8 mouse cellular contexts compared by ENCODE assay signal in the genomic region with DNA sequence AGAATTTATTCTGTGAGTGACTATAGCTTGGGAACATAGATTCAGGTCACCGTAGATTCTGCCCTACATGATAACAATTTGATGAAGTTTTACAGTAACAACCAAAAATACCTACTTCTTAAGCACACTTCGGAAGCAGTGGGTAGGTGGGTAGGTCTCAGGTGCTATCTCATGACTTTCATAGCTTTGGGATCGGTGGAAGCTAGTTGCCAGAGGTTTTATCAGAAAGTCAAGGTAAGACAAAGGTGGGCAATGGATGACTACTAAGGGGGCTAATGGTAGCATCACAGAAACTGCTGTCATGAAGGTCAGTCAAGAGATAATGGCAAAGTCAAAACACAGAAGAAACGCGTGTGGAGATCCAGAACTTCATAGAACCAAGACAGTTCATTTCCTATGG. TPM values are rescaled to one million over a fixed set of nuclear protein-coding genes. Genes with fewer than 3 reads are reported as not detected.
DNase-seq lines count a peak whose midpoint lies in the region; ATAC-seq and TF ChIP-seq lines count a peak whose summit lies in the region.

No protein-coding gene starts in this region.

- ATAC-seq in intestine, embryonic 14.5 days (replicated peaks; ENCODE audit: low FRiP score, low TSS enrichment, low read depth), result no peak
- ATAC-seq in intestine, embryonic 16.5 days, result no peak
- ATAC-seq in forebrain, postnatal 0 days, result no peak

- TF ChIP-seq RAD21 in MEL (IDR thresholded peaks at IDR 0.05; ENCODE audit: low read depth, low read length), result no peak

- peak overlapping the region; percentile 84; the same call in 1 of the 2 replicates for H3K4me2 ChIP-seq in intestine, embryonic 14.5 days (ENCODE audit: low read length)
- H3K4me2 ChIP-seq in intestine, embryonic 16.5 days (ENCODE audit: low read depth, low read length), result no peak overlapping the region
- peak overlapping the region; percentile 87; the same call in 1 of the 2 replicates for H3K4me2 ChIP-seq in forebrain, postnatal 0 days (ENCODE audit: low read depth)

- H3K4me3 ChIP-seq in intestine, embryonic 14.5 days (ENCODE audit: low read depth, low read length), result no peak overlapping the region; the same call in 1 of the 2 replicates
- H3K4me3 ChIP-seq in intestine, embryonic 16.5 days (ENCODE audit: low read length), result no peak overlapping the region
- H3K4me3 ChIP-seq in MEL (ENCODE audit: control insufficient read depth in 1 of 2, insufficient read depth in 1 of 2, low read depth in 2 of 2, low read length in 2 of 2), result peak overlapping the region; percentile 83 to 92
- H3K4me3 ChIP-seq in forebrain, postnatal 0 days (ENCODE audit: low read depth, low read length), result no peak overlapping the region
- H3K4me3 ChIP-seq in midbrain, embryonic 10.5 days, result peak overlapping the region; percentile 85

- no peak for DNase-seq in intestine, embryonic 14.5 days (ENCODE audit: low spot score)
- DNase-seq in MEL (ENCODE audit: low read depth, low spot score), result no peak
- DNase-seq in forebrain, postnatal 0 days, result no peak
- DNase-seq in midbrain, embryonic 10.5 days (ENCODE audit: low spot score), result no peak
- DNase-seq in thymus, postnatal 25 days, result no peak
- no peak for DNase-seq in gastrocnemius, postnatal 36 days
- no peak for DNase-seq in urinary bladder, adult 2 months (ENCODE audit: low spot score)

- H3K27ac ChIP-seq in intestine, embryonic 14.5 days (ENCODE audit: low read depth), result no peak overlapping the region
- no peak overlapping the region for H3K27ac ChIP-seq in intestine, embryonic 16.5 days (ENCODE audit: low read length)
- peak overlapping the region; percentile 84 for H3K27ac ChIP-seq in MEL (ENCODE audit: control insufficient read depth, low read depth, low read length)
- H3K27ac ChIP-seq in forebrain, postnatal 0 days (ENCODE audit: low read depth, low read length), result no peak overlapping the region
- H3K27ac ChIP-seq in midbrain, embryonic 10.5 days (replicated peaks), result 0 out of 2 replicates have a peak overlapping the region, but pooled peaks have one; percentile 60

- intact Hi-C loops in gastrocnemius, postnatal 36 days (cut with DNase I), result loop anchor here (5.0 kb wide), 1 partner anchor 114 kb away; a partner anchor contains a TSS

- no peak overlapping the region for H3K9ac ChIP-seq in intestine, embryonic 14.5 days (ENCODE audit: low read length)
- H3K9ac ChIP-seq in intestine, embryonic 16.5 days (ENCODE audit: low read depth, low read length), result no peak overlapping the region
- H3K9ac ChIP-seq in MEL (ENCODE audit: control insufficient read depth, low read depth, low read length, poor library complexity, severe bottlenecking), result peak overlapping the region; percentile 76
- H3K9ac ChIP-seq in forebrain, postnatal 0 days, result no peak overlapping the region

- TF ChIP-seq POLR2A in MEL (IDR thresholded peaks at IDR 0.05; ENCODE audit: control insufficient read depth in 1 of 2, insufficient read depth in 1 of 2, low read depth in 1 of 2, low read length in 2 of 2, poor library complexity in 1 of 2), result no peak

- peaks cover 48% of the 10 kb centered on the region for H3K79me2 ChIP-seq in MEL (ENCODE audit: control insufficient read depth, insufficient read depth, low read length, poor library complexity)

- 91% methylated on average over 5 of the region's 5 CpGs for WGBS in intestine, embryonic 14.5 days
- WGBS in intestine, embryonic 16.5 days, result 94% methylated on average over 5 of the region's 5 CpGs
- 98% methylated on average over 5 of the region's 5 CpGs for WGBS in forebrain, postnatal 0 days
- WGBS in midbrain, embryonic 10.5 days, result 92% methylated on average over 5 of the region's 5 CpGs

- no peaks in the 10 kb centered on the region for H3K27me3 ChIP-seq in intestine, embryonic 14.5 days (replicated peaks; ENCODE audit: control insufficient read depth, insufficient read depth, low read length)
- H3K27me3 ChIP-seq in intestine, embryonic 16.5 days (replicated peaks; ENCODE audit: control insufficient read depth, insufficient read depth, low read length), result no peaks in the 10 kb centered on the region
- H3K27me3 ChIP-seq in MEL (ENCODE audit: control insufficient read depth in 1 of 2, insufficient read depth in 2 of 2, low read length in 2 of 2), result no peaks in the 10 kb centered on the region
- H3K27me3 ChIP-seq in forebrain, postnatal 0 days (ENCODE audit: insufficient read depth, low read length), result no peaks in the 10 kb centered on the region
- no peaks in the 10 kb centered on the region for H3K27me3 ChIP-seq in midbrain, embryonic 10.5 days (ENCODE audit: low read depth, poor library complexity, severe bottlenecking)

- TF ChIP-seq EP300 in MEL (IDR thresholded peaks at IDR 0.05; ENCODE audit: low read depth in 1 of 2, low read length in 2 of 2), result 0 out of 4 replicates have a peak, but pooled peaks of 1 of the 2 experiments have one; percentile 15

- TF ChIP-seq CTCF in MEL (IDR thresholded peaks at IDR 0.05 in 2 of 3, conservative IDR thresholded peaks at IDR 0.05 in 1 of 3; ENCODE audit: control insufficient read depth in 1 of 3, insufficient read depth in 1 of 3, low read depth in 2 of 3, low read length in 3 of 3, poor library complexity in 1 of 3, severe bottlenecking in 1 of 3), result no peak
- no peak for TF ChIP-seq CTCF in forebrain, postnatal 0 days (IDR thresholded peaks at IDR 0.05; ENCODE audit: low read depth)

- no peaks in the 10 kb centered on the region for H3K9me3 ChIP-seq in intestine, embryonic 14.5 days (ENCODE audit: control insufficient read depth, low read length)
- no peaks in the 10 kb centered on the region for H3K9me3 ChIP-seq in intestine, embryonic 16.5 days (ENCODE audit: control insufficient read depth, low read length)
- H3K9me3 ChIP-seq in MEL (replicated peaks; ENCODE audit: insufficient read depth, low read length), result no peaks in the 10 kb centered on the region
- no peaks in the 10 kb centered on the region for H3K9me3 ChIP-seq in forebrain, postnatal 0 days (ENCODE audit: low read length)
- no peaks in the 10 kb centered on the region for H3K9me3 ChIP-seq in midbrain, embryonic 10.5 days (replicated peaks)

- peaks cover 12% of the 10 kb centered on the region for H3K36me3 ChIP-seq in intestine, embryonic 14.5 days (ENCODE audit: control insufficient read depth, insufficient read depth, low read length)
- 0 out of 2 replicates have a peak, but pooled peaks cover 5% of the 10 kb centered on the region for H3K36me3 ChIP-seq in intestine, embryonic 16.5 days (ENCODE audit: control insufficient read depth, insufficient read depth, low read length)
- peaks cover 0 to 16% of the 10 kb centered on the region in 2 experiments; a peak in 2 of 4 replicates for H3K36me3 ChIP-seq in MEL (ENCODE audit: control insufficient read depth in 1 of 2, insufficient read depth in 2 of 2, low read length in 2 of 2)
- peaks cover 6% of the 10 kb centered on the region for H3K36me3 ChIP-seq in forebrain, postnatal 0 days (ENCODE audit: insufficient read depth)
- H3K36me3 ChIP-seq in midbrain, embryonic 10.5 days, result peaks cover 15% of the 10 kb centered on the region

- peaks cover 8% of the 10 kb centered on the region; the same call in 1 of the 2 replicates for H3K4me1 ChIP-seq in intestine, embryonic 14.5 days (replicated peaks; ENCODE audit: control insufficient read depth, insufficient read depth, low read length)
- peaks cover 13% of the 10 kb centered on the region for H3K4me1 ChIP-seq in intestine, embryonic 16.5 days (ENCODE audit: control insufficient read depth, insufficient read depth, low read length)
- H3K4me1 ChIP-seq in MEL (ENCODE audit: control insufficient read depth in 1 of 2, insufficient read depth in 2 of 2, low read length in 2 of 2), result peaks cover 6 to 19% of the 10 kb centered on the region in 2 experiments; a peak in 3 of 4 replicates
- peaks cover 21% of the 10 kb centered on the region; the same call in 1 of the 2 replicates for H3K4me1 ChIP-seq in forebrain, postnatal 0 days (ENCODE audit: insufficient read depth)
- H3K4me1 ChIP-seq in midbrain, embryonic 10.5 days, result peaks cover 35% of the 10 kb centered on the region

TF ChIP-seq in MEL, 35 proteins besides CTCF, POLR2A, EP300 and RAD21:
- TF ChIP-seq SIN3A (IDR thresholded peaks at IDR 0.05; ENCODE audit: low read length), result peak; percentile 8; the same call in 1 of the 2 replicates
- no peak for TF ChIP-seq ZMIZ1 (IDR thresholded peaks at IDR 0.05; ENCODE audit: low read depth, low read length)
TF ChIP-seq in MEL: peak in this region for 1.

RNA-seq across cellular contexts. Expression of a gene that starts 0.6 kb away (rescaled TPM):
- polyA plus RNA-seq in intestine, embryonic 14.5 days (2014; fragmentation: Nextera tagmentation; extraction: Ambion mirVana), result 40.9 and 43.5 TPM in 2 replicates
- 34.3 and 35.9 TPM in 2 replicates for polyA plus RNA-seq in intestine, embryonic 16.5 days (2015; fragmentation: Nextera tagmentation; extraction: Ambion mirVana)
- 29.4 and 31.1 TPM in 2 replicates for total RNA-seq in MEL (2012; rRNA removed)
- 10 to 100 TPM in 1 of 2 experiments, not detected in 1; 35.1 TPM for polyA plus RNA-seq in MEL (2012; ENCODE audit: insufficient read depth in 1 of 2, insufficient read length in 2 of 2, low read depth in 1 of 2, low replicate concordance in 2 of 2, missing spikeins in 1 of 2)
- total RNA-seq in forebrain, postnatal 0 days (2014; rRNA removed), result 49.1 and 55.6 TPM in 2 replicates
- 32.0 and 37.8 TPM in 2 replicates for polyA plus RNA-seq in forebrain, postnatal 0 days (2015; fragmentation: Nextera tagmentation; extraction: Ambion mirVana)
- polyA plus RNA-seq in midbrain, embryonic 10.5 days (2016; fragmentation: Nextera tagmentation; extraction: Ambion mirVana), result 36.3 and 40.1 TPM in 2 replicates
- 10 to 100 TPM; 13.8 to 16.6 TPM for total RNA-seq in gastrocnemius, postnatal 36 days (2021)
- 37.5 and 41.7 TPM in 2 replicates for polyA plus RNA-seq in urinary bladder, adult 2 months (2012; rRNA removed)

RNA-seq across cellular contexts. Expression of a gene that starts 0.7 kb away (rescaled TPM):
- polyA plus RNA-seq in intestine, embryonic 14.5 days (2014; fragmentation: Nextera tagmentation; extraction: Ambion mirVana), result 31.0 and 32.4 TPM in 2 replicates
- 29.0 and 32.0 TPM in 2 replicates for polyA plus RNA-seq in intestine, embryonic 16.5 days (2015; fragmentation: Nextera tagmentation; extraction: Ambion mirVana)
- total RNA-seq in MEL (2012; rRNA removed), result 40.7 and 45.8 TPM in 2 replicates
- 10 to 100 TPM in 1 of 2 experiments, not detected in 1; 51.5 TPM for polyA plus RNA-seq in MEL (2012; ENCODE audit: insufficient read depth in 1 of 2, insufficient read length in 2 of 2, low read depth in 1 of 2, low replicate concordance in 2 of 2, missing spikeins in 1 of 2)
- 60.8 and 63.6 TPM in 2 replicates for total RNA-seq in forebrain, postnatal 0 days (2014; rRNA removed)
- polyA plus RNA-seq in forebrain, postnatal 0 days (2015; fragmentation: Nextera tagmentation; extraction: Ambion mirVana), result 66.6 and 78.7 TPM in 2 replicates
- polyA plus RNA-seq in midbrain, embryonic 10.5 days (2016; fragmentation: Nextera tagmentation; extraction: Ambion mirVana), result 45.5 and 48.0 TPM in 2 replicates
- 1 to 10 TPM; 4.7 to 7.1 TPM for total RNA-seq in gastrocnemius, postnatal 36 days (2021)
- polyA plus RNA-seq in urinary bladder, adult 2 months (2012; rRNA removed), result 15.2 and 16.9 TPM in 2 replicates

Comparison
In these comparisons a context has a peak if more than half of its experiments do, and no peak if none do; other contexts are left out.
1. H3K27ac ChIP-seq: peak in MEL (single experiment) and midbrain, embryonic 10.5 days (single experiment); none in intestine, embryonic 14.5 days (single experiment), intestine, embryonic 16.5 days (single experiment) and forebrain, postnatal 0 days (single experiment).
2. H3K4me3 ChIP-seq: peak in MEL (2 of 2) and midbrain, embryonic 10.5 days (single experiment); none in intestine, embryonic 14.5 days (single experiment), intestine, embryonic 16.5 days (single experiment) and forebrain, postnatal 0 days (single experiment).